Mouse (Mus musculus) neural tube, embryonic 15.5 days (tissue): ENCODE data around the gene St3gal3. TPM values are rescaled to one million over a fixed set of nuclear protein-coding genes. Genes with fewer than 3 reads are reported as not detected.
A peak's percentile ranks its signal among the peaks of the same experiment; 100 is the strongest.

Source experiments
- ATAC-seq: fragments of 200-750 bp; cut with Nextera tagmentation; 2 replicates; pipeline ENCODE4 v1.8.0; 2017; ENCODE audit warnings: mild to moderate bottlenecking, moderate TSS enrichment, moderate library complexity; ENCODE audit not compliant: low FRiP score
- H3K27ac ChIP-seq: fragments of 300-500 bp; sonication (generic); replicated peaks from 2 replicates; pipeline ENCODE4 v1.5.1; 2015; ENCODE audit warnings: mild to moderate bottlenecking, inconsistent platforms
- H3K27me3 ChIP-seq: fragments of 300-500 bp; sonication (generic); replicated peaks from 2 replicates; pipeline ENCODE4 v1.6.1; 2015; ENCODE audit warnings: inconsistent platforms
- H3K36me3 ChIP-seq: fragments of 300-500 bp; sonication (generic); 2 replicates; pipeline ENCODE4 v1.6.1; 2015; ENCODE audit warnings: inconsistent platforms
- H3K4me1 ChIP-seq: fragments of 300-500 bp; sonication (generic); 2 replicates; pipeline ENCODE4 v1.6.1; 2015; ENCODE audit warnings: inconsistent platforms
- H3K4me2 ChIP-seq: fragments of 300-500 bp; sonication (generic); 2 replicates; pipeline ENCODE4 v1.6.1; 2015; ENCODE audit warnings: inconsistent platforms, mild to moderate bottlenecking, moderate library complexity
- H3K4me3 ChIP-seq: fragments of 300-500 bp; sonication (generic); replicated peaks from 2 replicates; pipeline ENCODE4 v1.5.1; 2015; ENCODE audit warnings: mild to moderate bottlenecking, inconsistent platforms
- H3K9ac ChIP-seq: fragments of 300-500 bp; sonication (generic); replicated peaks from 2 replicates; pipeline ENCODE4 v1.6.1; 2015; ENCODE audit warnings: mild to moderate bottlenecking, inconsistent platforms
- H3K9me3 ChIP-seq: fragments of 300-500 bp; sonication (generic); replicated peaks from 2 replicates; pipeline ENCODE4 v1.6.1; 2016; ENCODE audit warnings: inconsistent platforms
- WGBS: fragments of 180-500 bp; shearing (Covaris S2); methylation state at CpG from one replicate; pipeline ENCODE4 v1.1.7; 2015; ENCODE audit warnings: mixed read lengths; 5-methylcytosine and 5-hydroxymethylcytosine counted together
- polyA plus RNA-seq: library from polyadenylated mRNA; unstranded; fragments of >200 nt; fragmentation: Nextera tagmentation; extraction: Ambion mirVana; gene quantifications from 2 replicates; pipeline ENCODE4 v1.2.1, GENCODE M21; 2015

St3gal3 gene
- 13.8 and 18.3 TPM in 2 replicates for polyA plus RNA-seq

- under 1% methylated on average over 81 of the region's 84 CpGs for whole genome bisulfite sequencing
- Histone ChIP-seq H3K27ac (peak within 1 kb of the TSS; percentile 85), H3K36me3 (peaks cover 32% of the 10 kb centered on the region), H3K9me3 (no peaks in the 10 kb centered on the region), H3K27me3 (no peaks in the 10 kb centered on the region), H3K4me3 (peak within 1 kb of the TSS; percentile 93), H3K9ac (peak within 1 kb of the TSS; percentile 87), H3K4me1 (peaks cover 29% of the 10 kb centered on the region), H3K4me2 (peak within 1 kb of the TSS; percentile 85)
- peak; percentile 97 for ATAC-seq
Measured at GRCm38 (mm10) chr4:118134485-118135365, at the start of gene St3gal3. Gene St3gal3 (minus strand): TSS chr4:118134914.

GRCm38 (mm10) chr4:118180301-118181080 lies 45.8 kb upstream of the St3gal3 start:
- Histone ChIP-seq H3K27me3 (no peaks in the 10 kb centered on the region), H3K4me3 (peak overlapping the region; percentile 82), H3K9me3 (no peaks in the 10 kb centered on the region), H3K9ac (peak overlapping the region; percentile 45), H3K27ac (peak overlapping the region; percentile 99), H3K4me2 (peak overlapping the region; percentile 66), H3K4me1 (peaks cover 22% of the 10 kb centered on the region), H3K36me3 (peaks cover 19% of the 10 kb centered on the region)
- ATAC-seq: peak; percentile 15
- WGBS: 11% methylated on average over 17 of the region's 17 CpGs

- Histone ChIP-seq H3K9ac (peak within 1 kb of the TSS; percentile 79), H3K27me3 (no peaks in the 10 kb centered on the region), H3K27ac (peak within 1 kb of the TSS; percentile 99), H3K4me1 (peaks cover 22% of the 10 kb centered on the region), H3K4me2 (peak within 1 kb of the TSS; percentile 66), H3K36me3 (peaks cover 27% of the 10 kb centered on the region), H3K4me3 (peak within 1 kb of the TSS; percentile 82), H3K9me3 (no peaks in the 10 kb centered on the region)
- WGBS: under 1% methylated on average over 38 of the region's 38 CpGs
- peak; percentile 100 for ATAC-seq
Measured at GRCm38 (mm10) chr4:118179467-118180300, 45.0 kb upstream of the St3gal3 start, which contains the start of gene Kdm4a. Gene Kdm4a (minus strand): TSS chr4:118180043.

- ATAC-seq: no peak
- peak overlapping the region; percentile 66 for H3K4me2 ChIP-seq
- H3K9me3 ChIP-seq: no peaks in the 10 kb centered on the region
- 1% methylated on average over 12 of the region's 12 CpGs for WGBS
- H3K27me3 ChIP-seq: no peaks in the 10 kb centered on the region
- peak overlapping the region; percentile 79 for H3K9ac ChIP-seq
- H3K4me1 ChIP-seq: peaks cover 22% of the 10 kb centered on the region
- H3K27ac ChIP-seq: peak overlapping the region; percentile 99
- H3K4me3 ChIP-seq: peak overlapping the region; percentile 82
- H3K36me3 ChIP-seq: peaks cover 34% of the 10 kb centered on the region
Measured at GRCm38 (mm10) chr4:118178952-118179466, 44.3 kb upstream of the St3gal3 start.

- Histone ChIP-seq H3K9ac (no peak overlapping the region), H3K27me3 (no peaks in the 10 kb centered on the region), H3K4me1 (peaks cover 3% of the 10 kb centered on the region; the same call in 1 of the 2 replicates), H3K27ac (no peak overlapping the region), H3K9me3 (no peaks in the 10 kb centered on the region), H3K36me3 (peaks cover 98% of the 10 kb centered on the region), H3K4me3 (no peak overlapping the region), H3K4me2 (no peak overlapping the region)
- no peak for ATAC-seq
- WGBS: 90% methylated on average over 12 of the region's 12 CpGs
Measured at GRCm38 (mm10) chr4:118172461-118172860, 37.7 kb upstream of the St3gal3 start.

GRCm38 (mm10) chr4:118171006-118171405 lies 36.3 kb upstream of the St3gal3 start:
- H3K9ac ChIP-seq: no peak overlapping the region
- WGBS: 89% methylated on average over 9 of the region's 9 CpGs
- no peaks in the 10 kb centered on the region for H3K4me1 ChIP-seq
- no peak overlapping the region for H3K4me2 ChIP-seq
- no peak for ATAC-seq
- no peaks in the 10 kb centered on the region for H3K9me3 ChIP-seq
- peaks cover 98% of the 10 kb centered on the region for H3K36me3 ChIP-seq
- H3K4me3 ChIP-seq: no peak overlapping the region
- H3K27me3 ChIP-seq: no peaks in the 10 kb centered on the region
- H3K27ac ChIP-seq: no peak overlapping the region

- Histone ChIP-seq H3K4me2 (no peak overlapping the region), H3K36me3 (peaks cover 93% of the 10 kb centered on the region), H3K27me3 (no peaks in the 10 kb centered on the region), H3K9me3 (no peaks in the 10 kb centered on the region), H3K9ac (no peak overlapping the region), H3K27ac (no peak overlapping the region), H3K4me1 (no peaks in the 10 kb centered on the region), H3K4me3 (no peak overlapping the region)
- 92% methylated on average over 12 of the region's 12 CpGs for WGBS
- ATAC-seq: no peak
Measured at GRCm38 (mm10) chr4:118162123-118162522, 27.4 kb upstream of the St3gal3 start.

GRCm38 (mm10) chr4:118157666-118158065 lies 23.0 kb upstream of the St3gal3 start:
- Histone ChIP-seq H3K4me2 (no peak overlapping the region), H3K9me3 (no peaks in the 10 kb centered on the region), H3K27ac (no peak overlapping the region), H3K4me1 (peaks cover 2% of the 10 kb centered on the region; the same call in 1 of the 2 replicates), H3K36me3 (peaks cover 93% of the 10 kb centered on the region), H3K27me3 (no peaks in the 10 kb centered on the region), H3K9ac (no peak overlapping the region), H3K4me3 (no peak overlapping the region)
- ATAC-seq: no peak
- 100% methylated on average over 3 of the region's 3 CpGs for WGBS

- peaks cover 92% of the 10 kb centered on the region for H3K36me3 ChIP-seq
- H3K27me3 ChIP-seq: no peaks in the 10 kb centered on the region
- no peak overlapping the region for H3K4me3 ChIP-seq
- ATAC-seq: peak; percentile 50; the same call in 1 of the 2 replicates
- 0 out of 2 replicates have a peak overlapping the region, but pooled peaks have one; percentile 33 for H3K27ac ChIP-seq
- H3K9ac ChIP-seq: no peak overlapping the region
- H3K9me3 ChIP-seq: no peaks in the 10 kb centered on the region
- 74% methylated on average over 15 of the region's 15 CpGs for WGBS
- H3K4me2 ChIP-seq: no peak overlapping the region
- H3K4me1 ChIP-seq: peaks cover 2% of the 10 kb centered on the region; the same call in 1 of the 2 replicates
Measured at GRCm38 (mm10) chr4:118156559-118156958, 21.8 kb upstream of the St3gal3 start.

- no peak for ATAC-seq
Measured at GRCm38 (mm10) chr4:118154889-118155288, 20.2 kb upstream of the St3gal3 start.

More at GRCm38 (mm10) chr4:118154889-118155288, 20.2 kb upstream of the St3gal3 start:
- Histone ChIP-seq H3K9me3 (no peaks in the 10 kb centered on the region), H3K4me1 (peaks cover 2% of the 10 kb centered on the region; the same call in 1 of the 2 replicates), H3K27me3 (no peaks in the 10 kb centered on the region), H3K9ac (no peak overlapping the region), H3K4me3 (no peak overlapping the region), H3K27ac (no peak overlapping the region), H3K4me2 (no peak overlapping the region), H3K36me3 (peaks cover 92% of the 10 kb centered on the region)
- 94% methylated on average over 5 of the region's 5 CpGs for WGBS
